Mouse (Mus musculus) intestine, embryonic 16.5 days (tissue): ENCODE measurements at regions not wholly inside any gene's neighbourhood (a gene's known extent, or its start where the extent isn't known, plus 50 kb on each side); places are given as distances from the start of the nearest gene placed in this dataset.
A peak's percentile ranks its signal among the peaks of the same experiment; 100 is the strongest.

ENCODE experiments used
- ATAC-seq: fragments of 200-750 bp; cut with Nextera tagmentation; 2 replicates; pipeline ENCODE4 v1.8.0; 2017; ENCODE audit warnings: moderate TSS enrichment, moderate library complexity
- H3K27ac ChIP-seq: fragments of 300-500 bp; sonication (generic); 2 replicates; pipeline ENCODE4 v1.5.1; 2014; ENCODE audit warnings: mild to moderate bottlenecking, low read length
- H3K27me3 ChIP-seq: fragments of 300-500 bp; sonication (generic); replicated peaks from 2 replicates; pipeline ENCODE4 v1.6.1; 2014; ENCODE audit warnings: low read length, control low read depth, mixed read lengths; ENCODE audit not compliant: control insufficient read depth, insufficient read depth
- H3K36me3 ChIP-seq: fragments of 300-500 bp; sonication (generic); 2 replicates; pipeline ENCODE4 v1.6.1; 2014; ENCODE audit warnings: low read length, control low read depth; ENCODE audit not compliant: control insufficient read depth, insufficient read depth
- H3K4me1 ChIP-seq: fragments of 300-500 bp; sonication (generic); 2 replicates; pipeline ENCODE4 v1.6.1; 2014; ENCODE audit warnings: low read length, control low read depth, mixed read lengths; ENCODE audit not compliant: control insufficient read depth, insufficient read depth
- H3K4me2 ChIP-seq: fragments of 300-500 bp; sonication (generic); 2 replicates; pipeline ENCODE4 v1.6.1; 2014; ENCODE audit warnings: low read depth, low read length, control low read depth
- H3K4me3 ChIP-seq: fragments of 300-500 bp; sonication (generic); 2 replicates; pipeline ENCODE4 v1.5.1; 2014; ENCODE audit warnings: mild to moderate bottlenecking, low read length
- H3K9ac ChIP-seq: fragments of 300-500 bp; sonication (generic); 2 replicates; pipeline ENCODE4 v1.6.1; 2014; ENCODE audit warnings: low read depth, low read length
- H3K9me3 ChIP-seq: fragments of 300-500 bp; sonication (generic); 2 replicates; pipeline ENCODE4 v1.6.1; 2016; ENCODE audit warnings: low read length, control low read depth; ENCODE audit not compliant: control insufficient read depth
- WGBS: fragments of 180-500 bp; shearing (Covaris S2); extraction: QIAGEN DNeasy Blood & Tissue Kit; methylation state at CpG from one replicate; pipeline ENCODE4 v1.1.7; 2014; 5-methylcytosine and 5-hydroxymethylcytosine counted together

DNA sequence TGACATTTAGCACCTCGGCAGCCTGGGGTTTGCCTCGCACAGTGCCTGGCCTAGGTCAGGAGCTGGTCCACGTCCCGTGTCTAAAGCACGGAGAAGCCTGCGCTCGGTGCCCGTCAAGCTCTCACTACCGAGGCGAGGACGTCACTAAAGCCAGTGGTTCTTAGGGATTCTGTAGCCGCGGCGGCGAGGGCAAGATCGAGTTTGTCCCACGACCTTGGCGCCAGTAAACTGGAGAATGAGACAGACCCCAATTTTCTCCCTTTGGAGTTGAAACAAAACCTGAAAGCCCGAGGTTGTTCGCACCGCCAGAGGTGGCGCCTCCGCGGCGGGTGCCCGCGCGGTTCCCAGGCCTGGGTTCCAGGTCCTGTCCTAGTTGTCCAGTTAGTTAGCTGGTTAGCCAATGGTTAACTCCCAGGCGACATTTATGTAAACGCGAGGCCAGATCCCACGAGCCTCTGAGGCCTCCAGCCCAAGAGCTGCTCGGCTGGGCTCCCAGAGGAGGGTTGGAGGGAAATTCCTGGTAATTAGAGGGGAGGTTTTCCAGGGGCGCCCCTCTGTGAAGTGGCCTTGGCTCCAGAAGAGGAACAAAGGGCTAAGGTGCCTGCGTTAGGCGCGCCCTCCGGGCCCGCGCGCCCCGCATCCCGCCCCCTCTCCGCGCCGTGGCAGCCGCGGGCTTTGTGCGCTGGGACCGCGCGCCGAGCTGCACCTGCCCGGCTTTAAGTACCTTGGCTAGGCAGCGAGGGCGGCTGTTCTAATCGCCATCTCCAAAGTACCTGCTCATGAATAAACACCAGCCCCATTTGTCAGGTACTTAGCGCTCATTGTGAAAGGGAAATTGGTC lies 74.0 kb downstream of the Rhcg start:
- Histone ChIP-seq H3K4me2 (no peak overlapping the region), H3K9ac (no peak overlapping the region), H3K36me3 (no peaks in the 10 kb centered on the region), H3K9me3 (no peaks in the 10 kb centered on the region), H3K4me3 (no peak overlapping the region), H3K27ac (no peak overlapping the region), H3K27me3 (peaks cover 87% of the 10 kb centered on the region), H3K4me1 (no peaks in the 10 kb centered on the region)
- 1% methylated on average over 58 of the region's 58 CpGs for WGBS
- no peak for ATAC-seq

DNA sequence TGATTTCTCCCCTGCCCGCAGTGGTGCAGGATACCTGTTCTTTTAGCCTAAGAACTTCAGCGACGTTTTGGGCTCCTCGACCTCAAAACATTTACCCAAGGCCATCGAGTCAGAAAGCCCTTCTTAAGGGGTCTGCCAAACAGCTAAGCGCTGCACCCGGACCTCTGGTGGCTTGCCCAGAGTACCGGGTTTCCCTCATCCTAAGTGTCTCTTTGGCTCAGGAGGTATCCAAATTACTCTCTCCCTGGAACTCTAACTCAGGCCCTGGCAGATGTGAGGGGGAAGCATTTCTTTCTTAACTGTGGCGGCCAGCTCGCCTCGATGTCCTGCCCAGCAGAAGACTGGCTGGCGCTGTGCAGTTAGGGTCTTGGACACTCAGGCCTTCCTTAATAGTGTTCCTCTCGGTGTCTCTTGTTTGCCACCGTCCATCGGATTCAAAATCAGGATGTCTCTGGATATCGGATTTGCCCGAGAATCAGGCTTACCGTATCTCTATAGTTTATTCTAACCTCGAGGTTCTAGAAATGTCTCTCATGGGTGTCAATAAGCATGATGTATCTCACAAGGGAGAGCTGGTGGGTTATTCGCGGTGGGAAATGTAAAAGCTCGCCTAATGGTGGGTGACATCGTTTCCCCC lies 75.0 kb downstream of the Rhcg start:
- H3K27ac ChIP-seq: no peak overlapping the region
- H3K36me3 ChIP-seq: no peaks in the 10 kb centered on the region
- no peaks in the 10 kb centered on the region for H3K4me1 ChIP-seq
- H3K4me3 ChIP-seq: no peak overlapping the region
- no peak overlapping the region for H3K9ac ChIP-seq
- H3K4me2 ChIP-seq: no peak overlapping the region
- no peak for ATAC-seq
- no peaks in the 10 kb centered on the region for H3K9me3 ChIP-seq
- peaks cover 87% of the 10 kb centered on the region for H3K27me3 ChIP-seq
- WGBS: 4% methylated on average over 23 of the region's 23 CpGs

DNA sequence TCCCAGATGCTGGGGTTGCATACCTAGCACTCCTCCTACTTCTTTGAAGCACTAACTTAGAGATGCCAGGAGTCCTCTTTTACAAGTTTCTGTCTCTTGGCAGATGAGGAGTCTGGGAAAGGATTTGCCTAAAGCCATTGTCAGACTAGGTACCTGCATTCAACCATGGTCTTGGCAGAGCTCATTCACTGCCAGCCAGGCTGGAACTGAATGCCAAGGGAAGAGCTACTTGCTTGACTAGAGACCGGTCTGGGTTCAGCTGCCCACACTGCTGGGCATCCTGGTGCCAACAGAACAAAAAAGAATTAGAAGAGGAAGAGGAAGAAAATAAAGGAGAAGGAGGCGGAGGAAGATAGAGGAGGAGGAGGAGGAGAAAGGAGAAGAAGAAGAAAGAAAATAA lies 74.1 kb upstream of the Polg start:
- ATAC-seq: no peak
- H3K27me3 ChIP-seq: peaks cover 86% of the 10 kb centered on the region
- no peak overlapping the region for H3K4me3 ChIP-seq
- WGBS: 29% methylated on average over 2 of the region's 2 CpGs
- peaks cover 10% of the 10 kb centered on the region for H3K4me1 ChIP-seq
- H3K4me2 ChIP-seq: no peak overlapping the region
- H3K27ac ChIP-seq: no peak overlapping the region
- H3K9me3 ChIP-seq: no peaks in the 10 kb centered on the region
- no peaks in the 10 kb centered on the region for H3K36me3 ChIP-seq
- no peak overlapping the region for H3K9ac ChIP-seq

DNA sequence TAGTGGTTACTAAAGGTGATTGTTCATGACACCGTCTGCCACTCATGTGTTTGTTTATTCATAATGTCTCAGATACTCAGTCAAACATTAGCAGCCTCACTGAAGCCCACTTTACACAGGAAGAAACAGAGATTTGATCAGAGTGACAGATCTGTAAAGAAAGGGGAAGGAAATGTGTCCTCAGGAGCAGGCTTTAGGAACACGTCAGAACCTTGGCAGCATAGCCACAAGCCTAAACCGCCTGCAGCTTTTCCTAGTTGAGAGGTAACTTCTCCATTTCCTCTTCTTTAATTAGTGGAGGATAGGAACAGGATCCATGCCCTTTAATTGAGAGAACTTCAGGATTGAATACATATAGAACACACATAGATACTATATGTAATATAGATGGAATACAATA lies 73.3 kb upstream of the Polg start:
- Histone ChIP-seq H3K27me3 (peaks cover 86% of the 10 kb centered on the region), H3K4me3 (no peak overlapping the region), H3K9ac (no peak overlapping the region), H3K36me3 (no peaks in the 10 kb centered on the region), H3K9me3 (no peaks in the 10 kb centered on the region), H3K27ac (no peak overlapping the region), H3K4me1 (peaks cover 12% of the 10 kb centered on the region), H3K4me2 (no peak overlapping the region)
- WGBS: 5% methylated on average over 3 of the region's 3 CpGs
- ATAC-seq: no peak

DNA sequence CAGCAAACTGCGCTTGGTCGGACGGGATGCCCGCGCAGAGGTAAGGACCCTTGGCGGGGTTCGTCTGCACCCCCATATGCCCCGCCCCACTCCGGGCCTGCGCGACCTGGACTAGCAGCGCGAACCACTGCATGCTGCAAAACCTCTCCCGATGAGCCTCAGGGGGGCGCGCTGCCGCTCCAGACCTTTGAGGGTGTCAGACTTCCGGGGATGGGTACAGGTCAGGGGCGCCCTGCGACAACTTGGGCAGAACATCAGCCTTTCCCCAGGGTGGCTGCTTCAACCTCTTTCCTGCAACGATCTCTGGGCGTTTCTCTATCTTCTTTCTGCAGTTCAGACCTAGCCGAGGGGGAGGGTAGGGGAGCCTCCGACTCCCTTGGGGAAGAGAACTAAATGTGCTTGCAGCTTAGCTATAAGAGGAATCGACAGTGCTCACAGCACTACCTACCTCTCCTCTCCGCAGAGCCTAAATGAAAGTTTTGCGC lies 70.0 kb upstream of the Polg start:
- Histone ChIP-seq H3K9me3 (no peaks in the 10 kb centered on the region), H3K4me3 (peak overlapping the region; percentile 41), H3K4me2 (peak overlapping the region; percentile 60), H3K36me3 (no peaks in the 10 kb centered on the region), H3K9ac (no peak overlapping the region), H3K4me1 (peaks cover 12% of the 10 kb centered on the region), H3K27ac (no peak overlapping the region), H3K27me3 (peaks cover 85% of the 10 kb centered on the region)
- no peak for ATAC-seq
- WGBS: under 1% methylated on average over 27 of the region's 27 CpGs

GRCm38 (mm10) chr7:79535251-79536111 lies 69.3 kb upstream of the Polg start:
- Histone ChIP-seq H3K4me2 (peak overlapping the region; percentile 60), H3K27ac (no peak overlapping the region), H3K4me3 (peak overlapping the region; percentile 41), H3K27me3 (peaks cover 84% of the 10 kb centered on the region), H3K9ac (no peak overlapping the region), H3K4me1 (peaks cover 12% of the 10 kb centered on the region), H3K36me3 (no peaks in the 10 kb centered on the region), H3K9me3 (no peaks in the 10 kb centered on the region)
- 2% methylated on average over 57 of the region's 66 CpGs for WGBS
- no peak for ATAC-seq

DNA sequence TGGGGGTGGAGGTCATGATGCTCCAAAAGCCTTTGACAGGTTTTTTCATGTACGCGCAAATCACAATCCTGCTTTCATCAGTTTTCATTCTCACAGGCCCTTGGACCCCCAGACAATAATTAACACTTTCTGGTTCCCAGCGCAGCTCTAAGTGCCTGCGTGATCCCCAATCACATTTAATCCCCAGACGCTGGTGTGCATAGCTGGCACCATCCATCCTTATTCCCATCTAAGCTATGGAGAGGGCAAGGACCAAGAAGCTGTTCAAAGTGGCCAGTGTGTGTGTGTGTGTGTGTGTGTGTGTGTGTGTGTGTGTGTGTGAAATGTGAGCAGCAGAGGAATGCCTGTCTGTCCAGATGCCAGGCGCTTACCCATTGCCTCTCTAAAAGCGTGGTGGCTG lies 68.7 kb upstream of the Polg start:
- Histone ChIP-seq H3K36me3 (no peaks in the 10 kb centered on the region), H3K27ac (no peak overlapping the region), H3K4me1 (peaks cover 12% of the 10 kb centered on the region), H3K9me3 (no peaks in the 10 kb centered on the region), H3K9ac (no peak overlapping the region), H3K4me2 (no peak overlapping the region), H3K4me3 (no peak overlapping the region), H3K27me3 (peaks cover 85% of the 10 kb centered on the region)
- 8% methylated on average over 7 of the region's 7 CpGs for WGBS
- ATAC-seq: no peak

DNA sequence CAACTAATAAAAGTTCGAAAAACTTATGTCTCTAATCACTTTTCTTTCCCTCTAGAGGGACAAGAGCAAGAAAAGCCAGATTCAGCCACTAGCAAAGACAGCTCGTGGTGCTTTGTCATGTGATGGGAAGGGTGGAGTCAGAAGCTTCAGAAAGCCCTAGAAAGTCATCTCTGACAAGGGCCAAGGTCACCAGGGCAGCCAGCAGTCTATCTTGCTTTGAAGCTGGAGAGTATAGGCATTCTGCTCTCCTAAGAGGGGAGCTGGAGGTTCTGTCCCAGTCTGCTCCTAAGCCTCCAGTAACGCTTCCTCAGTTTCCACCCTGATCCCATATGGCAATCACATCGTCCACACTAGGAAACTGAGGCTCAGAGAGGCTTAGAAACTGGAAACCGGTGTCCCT lies 68.2 kb upstream of the Polg start:
- Histone ChIP-seq H3K9ac (no peak overlapping the region), H3K4me2 (no peak overlapping the region), H3K4me1 (peaks cover 12% of the 10 kb centered on the region), H3K27ac (no peak overlapping the region), H3K4me3 (no peak overlapping the region), H3K27me3 (peaks cover 88% of the 10 kb centered on the region), H3K36me3 (no peaks in the 10 kb centered on the region), H3K9me3 (no peaks in the 10 kb centered on the region)
- ATAC-seq: no peak
- WGBS: 13% methylated on average over 5 of the region's 5 CpGs

- Histone ChIP-seq H3K9me3 (no peaks in the 10 kb centered on the region), H3K4me2 (no peak overlapping the region), H3K36me3 (no peaks in the 10 kb centered on the region), H3K27me3 (peaks cover 86% of the 10 kb centered on the region), H3K4me1 (peaks cover 12% of the 10 kb centered on the region), H3K9ac (no peak overlapping the region), H3K27ac (no peak overlapping the region), H3K4me3 (no peak overlapping the region)
- ATAC-seq: no peak
- WGBS: 57% methylated on average over 5 of the region's 5 CpGs
Observed at GRCm38 (mm10) chr7:79532626-79533140, 66.5 kb upstream of the Polg start.
